ENCODE assay signal across 7 mouse cellular contexts in genomic region chr5:21736956-21737585, GRCm38 (mm10). TPM values are rescaled to one million over a fixed set of nuclear protein-coding genes. Genes with fewer than 3 reads are reported as not detected.
DNase-seq lines count a peak whose midpoint lies in the region; ATAC-seq lines count a peak whose summit lies in the region.

TSS of gene Pmpcb (plus strand) at chr5:21737141.

- peak within 1 kb of the TSS; percentile 67 for H3K27ac ChIP-seq in intestine, embryonic 16.5 days (ENCODE audit: low read length)
- no peak within 1 kb of the TSS for H3K27ac ChIP-seq in midbrain, embryonic 11.5 days (ENCODE audit: low read depth, low read length)

- intact Hi-C loops in left cerebral cortex, postnatal 36 days (cut with DNase I), result loop anchor here (1.0 to 5.0 kb wide), 3 partner anchors 35 to 79 kb away; partner anchors contain the start of genes Dnajc2, Napepld and Psmc2

- peaks cover 14% of the 10 kb centered on the region for H3K4me1 ChIP-seq in intestine, embryonic 16.5 days (ENCODE audit: control insufficient read depth, insufficient read depth, low read length)
- H3K4me1 ChIP-seq in midbrain, embryonic 11.5 days (ENCODE audit: control insufficient read depth, insufficient read depth, low read length), result peaks cover 28% of the 10 kb centered on the region

- H3K27me3 ChIP-seq in intestine, embryonic 16.5 days (replicated peaks; ENCODE audit: control insufficient read depth, insufficient read depth, low read length), result no peaks in the 10 kb centered on the region
- no peaks in the 10 kb centered on the region for H3K27me3 ChIP-seq in midbrain, embryonic 11.5 days (ENCODE audit: control insufficient read depth, insufficient read depth, low read length)

- peak within 1 kb of the TSS; percentile 91 for H3K4me3 ChIP-seq in intestine, embryonic 16.5 days (ENCODE audit: low read length)
- H3K4me3 ChIP-seq in midbrain, embryonic 11.5 days (ENCODE audit: low read depth, low read length), result peak within 1 kb of the TSS; percentile 70

- H3K4me2 ChIP-seq in intestine, embryonic 16.5 days (ENCODE audit: low read depth, low read length), result peak within 1 kb of the TSS; percentile 91
- H3K4me2 ChIP-seq in midbrain, embryonic 11.5 days, result peak within 1 kb of the TSS; percentile 73

- ATAC-seq in intestine, embryonic 16.5 days, result peak; percentile 90
- peak; percentile 66 for ATAC-seq in midbrain, embryonic 11.5 days (ENCODE audit: low FRiP score)

- WGBS in intestine, embryonic 16.5 days, result under 1% methylated on average over 42 of the region's 42 CpGs
- under 1% methylated on average over 41 of the region's 42 CpGs for WGBS in midbrain, embryonic 11.5 days

- H3K9me3 ChIP-seq in intestine, embryonic 16.5 days (ENCODE audit: control insufficient read depth, low read length), result no peaks in the 10 kb centered on the region
- no peaks in the 10 kb centered on the region for H3K9me3 ChIP-seq in midbrain, embryonic 11.5 days (ENCODE audit: control insufficient read depth, low read length)

- peak; percentile 88 for DNase-seq in adrenal gland, adult 2 months
- peak; percentile 72 for DNase-seq in embryo, embryonic 11.5 days (ENCODE audit: low read depth, low spot score)
- DNase-seq in gastrocnemius, postnatal 4 days (ENCODE audit: low spot score in 2 of 2), result peak; percentile 80 to 86
- peak; percentile 87 to 89 for DNase-seq in left cerebral cortex, postnatal 36 days (ENCODE audit: low spot score in 2 of 2)
- DNase-seq in midbrain, embryonic 11.5 days (ENCODE audit: low spot score, missing footprints), result peak; percentile 99
- peak; percentile 70 for DNase-seq in skeletal muscle tissue, adult 2 months (ENCODE audit: low read depth, low spot score)

- H3K36me3 ChIP-seq in intestine, embryonic 16.5 days (ENCODE audit: control insufficient read depth, insufficient read depth, low read length), result peaks cover 17% of the 10 kb centered on the region; the same call in 1 of the 2 replicates
- peaks cover 13% of the 10 kb centered on the region for H3K36me3 ChIP-seq in midbrain, embryonic 11.5 days (ENCODE audit: control insufficient read depth, insufficient read depth, low read length)

- H3K9ac ChIP-seq in intestine, embryonic 16.5 days (ENCODE audit: low read depth, low read length), result peak within 1 kb of the TSS; percentile 92
- peak within 1 kb of the TSS; percentile 80 for H3K9ac ChIP-seq in midbrain, embryonic 11.5 days (ENCODE audit: low read length)

RNA-seq across cellular contexts. Expression of gene Pmpcb, which starts in this region (rescaled TPM):
- total RNA-seq in adrenal gland, adult 2 months (2021), result 100 to 1,000 TPM; 273 to 311 TPM
- polyA plus RNA-seq in adrenal gland, adult 2 months (2012; rRNA removed), result 27.1 and 35.1 TPM in 2 replicates
- 100 to 1,000 TPM; 128 TPM for total RNA-seq in gastrocnemius, postnatal 4 days (2021)
- polyA plus RNA-seq in intestine, embryonic 16.5 days (2015; fragmentation: Nextera tagmentation; extraction: Ambion mirVana), result 82.3 and 85.4 TPM in 2 replicates
- total RNA-seq in left cerebral cortex, postnatal 36 days (2021), result 10 to 100 TPM; 58.6 to 71.4 TPM
- 106 and 115 TPM in 2 replicates for polyA plus RNA-seq in midbrain, embryonic 11.5 days (2014; fragmentation: Nextera tagmentation; extraction: Ambion mirVana)
